Mouse (Mus musculus) spleen, adult 2 months (tissue): ENCODE results near the gene Cpb2.

Experiments
- CTCF ChIP-seq: fragments of 200-500 bp; IDR thresholded peaks from 2 replicates; pipeline ENCODE4 v1.5.1; 2011; ENCODE audit warnings: mild to moderate bottlenecking, inconsistent platforms; ENCODE audit not compliant: insufficient read depth, insufficient read length, insufficient replicate concordance; ENCODE audit errors: extremely low read depth
- POLR2A ChIP-seq: fragments of 200-500 bp; IDR thresholded peaks from 2 replicates; pipeline ENCODE4 v1.6.1; 2011; ENCODE audit warnings: low read depth, low read length, inconsistent platforms

DNA sequence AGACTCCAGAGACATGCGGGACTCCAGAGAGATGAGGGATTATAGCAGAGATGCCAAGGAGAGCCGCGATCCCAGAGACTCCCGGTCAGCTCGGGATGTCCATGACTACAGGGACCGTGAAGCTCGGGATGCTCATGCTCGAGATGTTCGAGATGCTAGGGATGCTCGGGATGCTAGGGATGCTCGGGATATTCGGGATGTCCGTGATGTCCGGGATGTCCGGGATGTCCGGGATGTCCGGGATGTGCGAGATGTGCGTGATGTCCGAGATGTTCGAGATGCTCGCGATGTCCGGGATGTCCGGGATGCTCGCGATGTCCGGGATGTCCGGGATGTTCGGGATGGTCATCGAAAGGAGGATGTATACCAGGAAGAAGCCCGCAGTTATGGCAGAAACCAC, 81.3 kb downstream of the Cpb2 start:
- TF ChIP-seq CTCF (no peak), POLR2A (no peak)
